Mouse (Mus musculus) layer of hippocampus, adult 2 months (tissue): Measurements from ENCODE around the gene Nfib. TPM values are rescaled to one million over a fixed set of nuclear protein-coding genes. Genes with fewer than 3 reads are reported as not detected.
"Not testable (repeated sequence)": the region's sequence is repeated elsewhere in the genome, so short reads cannot be mapped to it uniquely, and the experiment has no call there.

ENCODE experiments used
- DNase-seq, 2 experiments: peaks; one replicate each; pipeline ENCODE4 v3.0.0; 2022; ENCODE audit warnings: low spot score in 2 of 2
- H3K27ac ChIP-seq: fragments of 200-600 bp; 2 replicates; pipeline ENCODE4 v1.8.1; 2022
- H3K4me3 ChIP-seq: fragments of 200-600 bp; 2 replicates; pipeline ENCODE4 v1.8.1; 2022; ENCODE audit warnings: mild to moderate bottlenecking
- CTCF ChIP-seq: fragments of 200-600 bp; conservative IDR thresholded peaks from 2 replicates; pipeline ENCODE4 v1.8.1; 2022; ENCODE audit warnings: antibody characterized with exemption, mild to moderate bottlenecking, moderate library complexity
- total RNA-seq, 2 experiments: library from RNA; stranded (reverse); gene quantifications; 2 replicates each; pipeline ENCODE4 v1.2.3; 2021

The Nfib gene
- total RNA-seq, 2 experiments from 2014 or later, result 174 to 186 TPM

DNA sequence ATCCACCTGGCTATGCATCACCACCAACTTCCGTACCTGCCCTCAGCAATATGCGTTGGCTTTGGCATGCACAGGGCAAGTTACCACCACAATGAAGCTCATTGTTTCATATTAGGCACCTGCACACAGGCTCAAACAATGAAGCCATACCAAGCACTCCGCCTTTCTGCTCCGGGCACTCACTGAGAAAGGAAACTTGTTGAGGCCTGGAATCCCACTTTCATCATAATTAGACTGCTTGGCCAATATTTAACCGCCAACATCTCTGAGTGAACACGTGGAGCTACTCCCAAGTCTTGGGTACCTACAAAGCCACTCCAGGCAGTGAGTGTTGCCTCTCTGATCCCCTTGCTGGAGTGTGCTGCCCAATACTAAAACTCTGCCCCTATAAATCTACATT is 422.0 kb downstream of the Nfib start:
- no peak overlapping the region for H3K27ac ChIP-seq
- H3K4me3 ChIP-seq, result no peak overlapping the region
- DNase-seq, result no peak
- TF ChIP-seq CTCF, result no peak

DNA sequence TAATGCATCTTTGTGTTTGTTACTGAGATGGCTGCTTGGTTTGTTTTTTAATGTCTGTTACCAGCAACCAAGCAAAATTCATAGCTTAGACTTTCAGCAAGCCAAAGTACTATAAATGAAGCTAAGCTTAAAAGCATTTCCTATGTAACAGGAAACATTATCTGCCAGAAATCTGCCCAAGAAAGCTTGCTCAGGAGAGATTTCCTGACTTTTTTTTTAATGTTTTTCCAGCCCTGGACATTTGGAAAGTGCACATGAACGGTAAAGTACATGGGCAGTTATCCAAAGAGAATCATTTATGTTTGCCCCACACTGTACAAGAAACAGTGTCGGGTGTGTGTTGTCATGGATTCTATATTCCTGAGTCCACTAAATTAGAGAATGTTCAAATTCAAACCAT is 429.6 kb downstream of the Nfib start:
- no peak overlapping the region for H3K27ac ChIP-seq
- no peak for TF ChIP-seq CTCF
- DNase-seq, result no peak
- H3K4me3 ChIP-seq, result no peak overlapping the region

DNA sequence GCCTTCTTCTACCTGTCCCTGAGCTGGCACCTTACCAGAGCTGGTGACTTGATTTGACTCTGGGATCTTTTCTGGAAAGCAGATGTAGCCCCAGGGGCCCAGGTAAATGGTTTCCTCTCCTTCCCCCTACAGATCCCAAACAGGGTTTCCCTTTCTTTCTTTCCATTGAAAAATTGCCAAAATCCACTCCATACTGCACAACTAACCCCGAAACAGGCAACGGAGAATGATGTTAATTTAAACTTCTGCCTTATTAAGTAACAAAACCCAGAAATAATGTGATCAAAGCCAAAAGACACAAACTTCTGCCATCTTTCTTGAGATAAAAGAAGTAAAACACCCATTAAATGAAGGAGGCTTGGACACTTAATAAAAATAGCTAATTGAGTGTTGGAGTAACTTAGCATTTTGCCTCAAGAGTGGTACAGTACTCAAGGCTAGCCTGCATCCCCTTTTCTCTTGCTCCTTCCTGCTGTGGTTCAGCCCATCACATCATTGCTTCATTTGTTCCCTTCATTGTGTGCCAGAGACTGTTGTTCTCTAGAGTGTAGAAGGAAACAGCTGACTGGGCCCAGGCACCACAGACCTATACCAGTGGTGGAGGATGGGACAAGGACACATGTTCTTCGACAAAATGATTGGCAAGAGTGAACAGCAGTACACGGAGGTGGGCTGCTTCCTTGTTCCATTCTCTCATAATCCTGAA is 432.3 kb downstream of the Nfib start:
- no peak for TF ChIP-seq CTCF
- Histone ChIP-seq H3K27ac (no peak overlapping the region), H3K4me3 (no peak overlapping the region)
- no peak for DNase-seq

DNA sequence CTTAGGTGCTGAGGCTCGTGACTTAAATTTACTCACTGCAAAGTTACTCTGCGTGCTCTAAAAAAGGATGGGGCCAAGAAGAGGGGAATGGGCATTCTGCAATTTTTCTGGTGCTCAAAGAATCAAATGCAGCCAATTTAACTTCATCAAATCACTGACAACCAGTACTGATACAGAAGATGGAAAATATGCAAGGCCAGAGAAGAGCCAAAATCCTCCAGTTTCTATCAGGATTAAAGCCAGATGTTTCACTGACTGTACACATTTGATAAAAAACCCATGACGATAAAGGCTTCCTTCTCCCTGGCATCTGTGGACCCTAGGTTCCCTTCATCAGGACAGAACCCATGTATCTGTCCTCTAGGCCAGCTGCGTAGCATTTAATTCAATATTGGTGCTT is 433.5 kb downstream of the Nfib start:
- DNase-seq, result no peak
- no peak overlapping the region for H3K27ac ChIP-seq

DNA sequence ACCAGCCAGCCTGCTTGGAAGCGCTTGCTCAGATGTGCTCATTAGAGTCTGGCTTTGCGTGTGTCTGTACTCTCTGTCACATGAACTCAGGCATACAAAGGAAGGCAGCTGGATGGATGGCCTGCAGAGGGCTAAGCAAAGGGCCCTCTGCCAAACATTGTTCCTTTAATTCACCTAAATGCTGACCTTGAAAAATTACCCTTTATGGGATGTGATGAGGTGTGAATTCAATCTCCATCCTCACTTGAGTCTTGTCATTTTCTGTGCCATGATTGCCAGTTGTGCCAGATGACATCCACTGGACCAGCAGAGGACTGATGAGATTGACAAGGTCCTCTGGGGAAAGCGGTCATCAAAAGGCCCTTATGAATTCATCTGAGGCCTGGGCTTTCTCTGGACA is 434.0 kb downstream of the Nfib start:
- TF ChIP-seq CTCF, result no peak
- H3K27ac ChIP-seq, result no peak overlapping the region
- DNase-seq, result no peak
- no peak overlapping the region for H3K4me3 ChIP-seq

More for the DNA sequence above, 433.5 kb downstream of the Nfib start:
- no peak overlapping the region for H3K4me3 ChIP-seq
- TF ChIP-seq CTCF, result no peak

DNA sequence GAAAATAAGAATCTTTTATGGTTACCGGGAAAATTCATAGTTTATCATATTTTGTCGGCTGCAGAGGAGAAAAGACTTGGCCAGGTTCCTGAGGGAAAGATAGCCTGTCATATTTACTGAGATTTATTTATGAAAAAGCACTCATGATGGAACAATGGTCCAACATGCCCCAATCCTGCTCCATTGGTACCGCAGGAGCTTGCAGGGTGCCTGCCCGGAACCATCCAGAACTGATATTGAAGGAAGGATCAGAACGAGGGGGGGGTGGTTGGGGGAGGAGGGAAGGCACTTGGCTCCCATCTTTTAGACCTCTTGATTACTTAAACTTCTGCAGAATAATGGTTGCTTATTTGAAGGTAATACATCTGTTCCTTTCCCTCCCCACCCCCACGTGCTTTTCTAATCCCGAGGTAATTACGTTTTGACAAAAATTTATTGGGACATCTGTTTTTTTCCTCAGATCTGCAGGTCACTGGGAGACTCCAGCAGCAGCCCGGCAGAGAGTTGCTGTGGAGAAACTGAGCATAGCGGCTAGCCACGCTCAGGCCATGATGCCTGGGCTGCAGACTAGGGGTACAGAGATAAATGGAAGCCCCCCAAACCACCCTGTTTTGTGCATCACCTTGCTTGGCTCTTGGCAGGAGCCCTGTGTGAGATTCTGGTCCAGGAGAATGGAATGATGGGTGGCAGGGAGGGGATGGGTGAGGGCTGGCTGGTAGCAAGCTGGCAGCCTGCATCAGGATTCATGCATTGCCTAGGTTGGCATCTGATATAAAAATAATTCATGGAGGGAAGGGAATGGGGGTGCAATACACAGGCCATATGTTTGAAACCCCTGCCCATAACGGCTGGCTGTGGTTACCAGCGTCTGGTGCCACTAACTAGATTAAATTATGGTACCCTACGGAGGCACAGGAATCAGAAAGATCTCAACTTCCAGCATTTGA is 437.4 kb downstream of the Nfib start:
- no peak overlapping the region for H3K4me3 ChIP-seq
- DNase-seq, result no peak
- TF ChIP-seq CTCF, result no peak
- no peak overlapping the region for H3K27ac ChIP-seq

DNA sequence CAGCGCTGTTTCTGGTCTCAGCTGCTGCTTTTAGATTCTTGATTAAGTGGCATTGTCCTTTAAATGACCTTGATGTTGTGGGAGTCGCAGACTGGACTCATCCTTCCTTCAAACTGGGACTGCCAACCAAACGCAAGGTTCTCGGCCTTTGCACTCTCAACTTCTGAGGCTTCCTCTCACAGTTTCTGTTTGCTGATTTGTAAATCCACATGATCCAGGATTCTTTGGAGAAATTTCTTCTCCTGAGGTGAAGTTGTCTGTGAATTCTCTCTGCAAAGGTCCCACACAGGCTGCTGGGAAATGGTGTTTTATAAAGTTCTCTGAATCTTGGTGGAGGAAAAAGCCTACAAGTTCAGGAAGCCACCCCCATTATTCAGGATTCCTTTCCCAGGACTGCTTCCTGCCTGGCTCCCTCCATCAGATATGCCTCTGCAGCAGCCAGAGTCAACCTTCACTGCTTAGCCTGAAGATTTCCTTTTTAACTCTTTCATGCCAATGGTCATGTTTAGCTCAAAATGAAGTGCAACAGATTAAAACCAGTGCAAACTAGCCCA is 439.4 kb downstream of the Nfib start:
- Histone ChIP-seq H3K27ac (no peak overlapping the region), H3K4me3 (no peak overlapping the region)
- DNase-seq, result no peak
- TF ChIP-seq CTCF, result no peak

DNA sequence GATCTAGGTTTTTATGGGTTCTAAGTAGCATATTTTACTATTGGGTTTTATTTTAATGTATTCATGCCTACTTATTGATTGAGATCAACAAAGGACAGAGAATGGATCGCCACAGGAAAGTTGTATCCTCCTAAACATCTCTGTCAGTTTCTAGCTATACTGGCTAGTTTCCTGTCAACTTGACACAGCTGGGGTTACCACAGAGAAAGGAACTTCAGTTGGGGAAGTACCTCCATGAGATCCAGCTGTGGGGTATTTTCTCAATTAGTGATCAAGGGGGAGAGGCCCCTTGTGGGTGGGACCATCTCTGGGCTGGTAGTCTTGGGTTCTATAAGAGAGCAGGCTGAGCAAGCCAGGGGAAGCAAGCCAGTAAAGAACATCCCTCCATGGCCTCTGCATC is 447.0 kb downstream of the Nfib start:
- not testable (repeated sequence) for H3K4me3 ChIP-seq, H3K27ac ChIP-seq, DNase-seq

DNA sequence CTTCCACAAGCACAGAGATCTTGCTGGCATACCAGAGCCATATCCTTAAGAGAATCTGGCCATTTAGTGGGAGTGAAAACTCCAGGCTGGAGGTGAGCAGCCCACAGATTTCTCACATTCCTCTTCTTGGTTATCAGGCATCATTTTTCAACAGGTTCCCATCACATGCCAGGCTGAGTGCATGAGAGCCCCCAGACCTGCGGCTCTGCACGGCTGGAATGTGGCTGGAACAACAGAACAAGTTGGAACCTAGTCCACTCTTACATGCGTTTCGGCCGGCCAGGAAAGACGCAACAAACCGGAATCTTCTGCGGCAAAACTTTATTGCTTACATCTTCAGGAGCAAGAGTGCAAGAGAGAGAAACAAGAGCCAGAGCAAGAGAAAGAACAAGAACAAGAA is 453.5 kb downstream of the Nfib start:
- TF ChIP-seq CTCF, result no peak
- no peak overlapping the region for H3K4me3 ChIP-seq
- no peak overlapping the region for H3K27ac ChIP-seq
- DNase-seq, result no peak

DNA sequence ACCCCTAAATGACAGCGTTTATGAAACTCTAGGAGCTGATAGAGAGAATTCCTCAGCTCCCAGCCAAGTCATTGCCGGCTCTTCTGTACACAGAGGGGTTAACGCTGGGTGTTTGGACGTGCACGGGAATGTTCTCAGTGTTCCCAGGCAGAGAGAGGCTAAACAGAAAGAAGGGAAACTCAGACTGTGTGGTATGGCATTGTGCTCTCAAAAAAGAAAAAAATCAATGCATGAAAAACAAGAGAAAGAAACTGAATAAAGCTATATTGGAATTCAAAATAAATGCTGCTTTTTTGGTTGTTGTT is 455.2 kb downstream of the Nfib start:
- H3K27ac ChIP-seq, result peak overlapping the region; percentile 81
- TF ChIP-seq CTCF, result no peak
- DNase-seq, result no peak
- no peak overlapping the region for H3K4me3 ChIP-seq

DNA sequence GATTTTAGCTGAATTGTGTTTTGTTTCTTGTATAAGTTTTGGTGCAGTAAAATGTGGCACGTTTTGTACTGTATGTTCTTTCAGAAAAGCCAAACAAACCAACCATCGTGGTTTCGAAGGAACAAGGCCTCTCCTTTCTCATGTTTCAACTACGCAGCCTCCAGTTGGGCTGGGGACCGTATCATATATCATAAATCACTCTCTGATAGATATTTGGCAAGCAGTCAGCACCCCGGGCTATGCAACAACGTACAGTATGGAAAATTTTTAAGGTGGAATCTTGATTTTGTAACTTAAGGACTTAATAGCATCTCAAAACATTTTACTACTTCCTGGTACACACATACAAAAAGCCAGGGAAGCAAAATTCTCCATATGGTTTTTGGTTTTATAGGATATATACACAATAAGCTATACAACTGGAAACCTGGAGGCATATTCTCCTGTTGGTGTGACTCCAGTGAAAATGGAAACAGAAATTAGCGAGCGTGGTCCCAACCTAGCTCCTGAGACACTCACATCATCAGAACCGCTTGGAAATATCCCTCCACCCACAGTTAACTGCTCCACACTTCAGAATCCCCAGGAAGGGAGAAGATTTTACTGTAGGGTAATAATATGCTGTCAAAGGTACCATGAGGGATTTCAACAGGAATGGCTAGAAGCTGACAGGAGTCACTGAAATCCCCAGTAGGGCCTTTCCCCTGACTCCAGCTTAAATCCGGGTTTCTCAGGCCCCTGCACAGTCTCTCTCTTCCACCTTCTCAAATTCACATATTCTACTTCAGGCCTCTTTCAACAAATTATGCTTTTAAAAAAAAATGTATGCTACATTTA is 455.8 kb downstream of the Nfib start:
- no peak for TF ChIP-seq CTCF
- H3K4me3 ChIP-seq, result no peak overlapping the region
- DNase-seq, result no peak
- peak overlapping the region; percentile 81 for H3K27ac ChIP-seq

DNA sequence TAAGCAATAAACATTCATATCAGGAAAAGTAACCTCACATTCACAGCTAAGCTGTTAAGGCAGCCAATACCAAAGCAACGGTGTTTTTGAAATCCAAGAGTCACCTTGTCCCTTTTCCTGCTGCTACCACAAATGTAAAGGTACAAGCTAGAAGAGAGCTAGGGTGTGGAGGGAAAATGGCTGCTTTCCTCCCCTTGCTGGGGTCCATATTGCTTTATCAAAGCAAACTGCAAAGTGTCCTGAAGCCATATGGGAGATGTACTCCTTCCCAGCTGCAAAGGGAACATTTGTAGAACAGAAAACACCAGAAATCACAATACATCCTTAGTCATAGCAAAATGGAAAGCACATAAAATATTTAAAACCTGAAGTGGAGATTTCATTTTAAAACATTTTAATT is 456.6 kb downstream of the Nfib start:
- DNase-seq, result peak; percentile 21 to 23
- no peak for TF ChIP-seq CTCF
- H3K4me3 ChIP-seq, result no peak overlapping the region
- H3K27ac ChIP-seq, result peak overlapping the region; percentile 82

DNA sequence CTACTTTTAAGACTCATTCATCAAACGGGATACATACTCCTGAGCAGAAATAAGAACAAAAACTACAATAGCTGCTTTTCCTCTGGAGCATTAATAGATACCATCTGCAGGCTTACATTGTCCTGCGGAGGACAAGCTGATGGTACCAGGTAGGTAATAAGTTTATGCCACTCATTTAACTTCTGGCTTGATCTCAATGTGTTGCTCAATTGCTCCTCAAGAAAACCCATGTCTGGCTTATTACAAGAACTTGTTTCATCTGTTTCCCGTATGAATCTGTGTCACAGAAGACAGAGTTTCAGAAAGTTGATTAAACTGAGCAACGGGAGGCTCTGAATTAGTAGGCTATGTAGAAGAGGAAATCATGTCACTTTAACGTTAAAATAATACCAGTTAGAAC is 457.5 kb downstream of the Nfib start:
- DNase-seq, result no peak

More for the DNA sequence above, 457.5 kb downstream of the Nfib start:
- TF ChIP-seq CTCF, result no peak
- no peak overlapping the region for H3K4me3 ChIP-seq
- peak overlapping the region; percentile 82; the same call in 1 of the 2 replicates for H3K27ac ChIP-seq
